22 mouse cellular contexts compared by ENCODE assay signal in genomic region chr19:53170651-53171050, GRCm38 (mm10).
"Had no signal": no experiment of that assay in that cellular context is flagged by ENCODE, and none has a peak within 500 bp of the region (broad histone marks: within the 10 kb centered on the region; RNA-seq: fewer than 3 reads in every experiment).

No protein-coding gene starts in this region.

- ATAC-seq: liver, embryonic 12.5 days; midbrain, embryonic 13.5 days had no signal

- H3K9me3 ChIP-seq: kidney, embryonic 15.5 days; limb, embryonic 10.5 days; limb, embryonic 13.5 days; liver, embryonic 12.5 days; liver, embryonic 15.5 days; midbrain, embryonic 13.5 days; neural tube, embryonic 12.5 days; neural tube, embryonic 15.5 days had no signal

- H3K36me3 ChIP-seq: kidney, embryonic 15.5 days; limb, embryonic 10.5 days; limb, embryonic 13.5 days; liver, embryonic 12.5 days; liver, embryonic 15.5 days; midbrain, embryonic 13.5 days; neural tube, embryonic 12.5 days; neural tube, embryonic 15.5 days had no signal

- H3K4me3 ChIP-seq: kidney, embryonic 15.5 days; limb, embryonic 10.5 days; limb, embryonic 13.5 days; liver, embryonic 12.5 days; liver, embryonic 15.5 days; midbrain, embryonic 13.5 days; neural tube, embryonic 12.5 days; neural tube, embryonic 15.5 days had no signal

- DNase-seq: kidney, adult 8-10 months; kidney, postnatal 10 days; kidney, postnatal 36 days; layer of hippocampus, postnatal 36 days; liver; lung, adult 2 months; lung, postnatal 36 days; right cerebral cortex, adult 18-20 months; right cerebral cortex, postnatal 14 days; right cerebral cortex, postnatal 4 days; thymus, adult 2 months; thymus, postnatal 14 days; thymus, postnatal 4 days had no signal

- H3K27ac ChIP-seq: kidney, embryonic 15.5 days; limb, embryonic 10.5 days; limb, embryonic 13.5 days; liver, embryonic 12.5 days; liver, embryonic 15.5 days; midbrain, embryonic 13.5 days; neural tube, embryonic 12.5 days; neural tube, embryonic 15.5 days; stomach, postnatal 0 days had no signal

- H3K4me1 ChIP-seq: limb, embryonic 10.5 days; neural tube, embryonic 12.5 days had no signal

- H3K9ac ChIP-seq: kidney, embryonic 15.5 days; limb, embryonic 13.5 days; liver, embryonic 12.5 days; liver, embryonic 15.5 days; midbrain, embryonic 13.5 days; neural tube, embryonic 12.5 days; neural tube, embryonic 15.5 days had no signal

- H3K27me3 ChIP-seq: kidney, embryonic 15.5 days; limb, embryonic 13.5 days; liver, embryonic 12.5 days; liver, embryonic 15.5 days; midbrain, embryonic 13.5 days; neural tube, embryonic 12.5 days; neural tube, embryonic 15.5 days had no signal

- H3K4me2 ChIP-seq: kidney, embryonic 15.5 days; limb, embryonic 13.5 days; liver, embryonic 12.5 days; liver, embryonic 15.5 days; midbrain, embryonic 13.5 days; neural tube, embryonic 12.5 days; neural tube, embryonic 15.5 days had no signal
